ENCODE assay signal across 38 mouse cellular contexts in genomic region chr17:36843696-36844095, GRCm38 (mm10). TPM values are rescaled to one million over a fixed set of nuclear protein-coding genes. Genes with fewer than 3 reads are reported as not detected.
A peak's percentile ranks its signal among the peaks of the same experiment; 100 is the strongest.
DNase-seq lines count a peak whose midpoint lies in the region; ATAC-seq and TF ChIP-seq lines count a peak whose summit lies in the region.
"Had no signal": no experiment of that assay in that cellular context is flagged by ENCODE, and none has a peak within 500 bp of the region (broad histone marks: within the 10 kb centered on the region; RNA-seq: fewer than 3 reads in every experiment).

No protein-coding gene starts in this region.

- 57% methylated on average over 7 of the region's 7 CpGs for WGBS in liver, embryonic 11.5 days
- 41% methylated on average over 7 of the region's 7 CpGs for WGBS in liver, embryonic 16.5 days (ENCODE audit: insufficient replicate concordance)
- 78% methylated on average over 7 of the region's 7 CpGs for WGBS in kidney, embryonic 15.5 days

- H3K27ac ChIP-seq in liver, embryonic 11.5 days (ENCODE audit: low read depth, low read length) = no peak overlapping the region
- peak overlapping the region; percentile 35; the same call in 1 of the 2 replicates for H3K27ac ChIP-seq in ES-E14 (ENCODE audit: insufficient read depth, low read depth, low read length, poor library complexity, severe bottlenecking)
- peak overlapping the region; percentile 53 for H3K27ac ChIP-seq in embryonic fibroblast, embryonic 13.5 days (ENCODE audit: insufficient read depth, low read length)
- H3K27ac ChIP-seq in liver, embryonic 16.5 days (ENCODE audit: low read length) = peak overlapping the region; percentile 70
- no peak overlapping the region for H3K27ac ChIP-seq in kidney, embryonic 15.5 days
- H3K27ac ChIP-seq: embryonic facial prominence, embryonic 10.5 days; embryonic facial prominence, embryonic 15.5 days; hindbrain, embryonic 12.5 days; hindbrain, postnatal 0 days; intestine, embryonic 15.5 days; left cerebral cortex, adult 2 months had no signal

- H3K9me3 ChIP-seq in liver, embryonic 11.5 days (ENCODE audit: control insufficient read depth, low read length) = no peaks in the 10 kb centered on the region
- H3K9me3 ChIP-seq in ES-E14 (ENCODE audit: control insufficient read depth, insufficient read depth, low read depth, low read length) = no peaks in the 10 kb centered on the region
- no peaks in the 10 kb centered on the region for H3K9me3 ChIP-seq in liver, embryonic 16.5 days (replicated peaks; ENCODE audit: control insufficient read depth, low read length)
- no peaks in the 10 kb centered on the region for H3K9me3 ChIP-seq in kidney, embryonic 15.5 days (replicated peaks)
- H3K9me3 ChIP-seq: embryonic facial prominence, embryonic 10.5 days; embryonic facial prominence, embryonic 15.5 days; hindbrain, embryonic 12.5 days; intestine, embryonic 15.5 days had no signal

- H3K36me3 ChIP-seq in liver, embryonic 11.5 days (ENCODE audit: control insufficient read depth, insufficient read depth, low read length) = no peaks in the 10 kb centered on the region
- peaks cover 2% of the 10 kb centered on the region; the same call in 1 of the 2 replicates for H3K36me3 ChIP-seq in ES-E14 (ENCODE audit: control insufficient read depth, insufficient read depth, low read length, poor library complexity, severe bottlenecking)
- no peaks in the 10 kb centered on the region; the same call in 1 of the 2 replicates for H3K36me3 ChIP-seq in liver, embryonic 16.5 days (ENCODE audit: control insufficient read depth, insufficient read depth)
- H3K36me3 ChIP-seq in kidney, embryonic 15.5 days = no peaks in the 10 kb centered on the region; the same call in 1 of the 2 replicates
- H3K36me3 ChIP-seq: hindbrain, embryonic 12.5 days; intestine, embryonic 15.5 days had no signal

- no peaks in the 10 kb centered on the region for H3K27me3 ChIP-seq in liver, embryonic 11.5 days (replicated peaks; ENCODE audit: control insufficient read depth, insufficient read depth, low read length)
- no peaks in the 10 kb centered on the region for H3K27me3 ChIP-seq in liver, embryonic 16.5 days (ENCODE audit: control insufficient read depth, insufficient read depth, low read depth, low read length)
- H3K27me3 ChIP-seq in kidney, embryonic 15.5 days = no peaks in the 10 kb centered on the region
- H3K27me3 ChIP-seq: embryonic facial prominence, embryonic 15.5 days; hindbrain, embryonic 12.5 days; intestine, embryonic 15.5 days had no signal

- no peak overlapping the region for H3K9ac ChIP-seq in liver, embryonic 11.5 days (ENCODE audit: low read depth, low read length)
- H3K9ac ChIP-seq in ES-E14 (ENCODE audit: insufficient read depth, low read depth, low read length, poor library complexity, severe bottlenecking) = no peak overlapping the region
- H3K9ac ChIP-seq in liver, embryonic 16.5 days (ENCODE audit: low read depth, low read length) = no peak overlapping the region; the same call in 1 of the 2 replicates
- no peak overlapping the region for H3K9ac ChIP-seq in kidney, embryonic 15.5 days
- H3K9ac ChIP-seq: embryonic facial prominence, embryonic 15.5 days; hindbrain, embryonic 12.5 days; intestine, embryonic 15.5 days; lung, embryonic 14.5 days had no signal

- H3K4me3 ChIP-seq in liver, embryonic 11.5 days (ENCODE audit: low read depth, low read length) = no peak overlapping the region
- no peak overlapping the region; a peak in 1 of 4 replicates for H3K4me3 ChIP-seq in ES-E14 (ENCODE audit: insufficient read depth in 1 of 2, low read depth in 1 of 2, low read length in 2 of 2, poor library complexity in 1 of 2, severe bottlenecking in 1 of 2)
- H3K4me3 ChIP-seq in embryonic fibroblast, embryonic 13.5 days (ENCODE audit: insufficient read depth, low read length) = no peak overlapping the region
- no peak overlapping the region for H3K4me3 ChIP-seq in liver, embryonic 16.5 days (ENCODE audit: low read depth, low read length)
- no peak overlapping the region for H3K4me3 ChIP-seq in kidney, embryonic 15.5 days (replicated peaks)
- H3K4me3 ChIP-seq: embryonic facial prominence, embryonic 10.5 days; embryonic facial prominence, embryonic 15.5 days; hindbrain, embryonic 12.5 days; intestine, embryonic 15.5 days; left cerebral cortex, adult 2 months had no signal

- no peak for DNase-seq in liver, embryonic 11.5 days (ENCODE audit: low spot score)
- DNase-seq in liver (no peak), ES-E14 (ENCODE audit: low read depth, low spot score) (no peak)
- DNase-seq in spleen, postnatal 36 days (ENCODE audit: low spot score in 2 of 2) = no peak
- no peak for DNase-seq in left cerebral cortex, postnatal 25 days (ENCODE audit: low spot score in 2 of 2)
- DNase-seq: B cell, adult 2 months; cerebellum, adult 8-10 months; cerebellum, postnatal 25 days; heart, postnatal 36 days; kidney, adult 8-10 months; left cerebral cortex, postnatal 4 days; lung, postnatal 14 days; right cerebral cortex, adult 18-20 months had no signal

- no peak for ATAC-seq in liver, embryonic 11.5 days (replicated peaks; ENCODE audit: low FRiP score)
- ATAC-seq in liver, embryonic 16.5 days (ENCODE audit: low read depth) = peak; percentile 71
- no peak for ATAC-seq in kidney, embryonic 15.5 days (replicated peaks; ENCODE audit: low FRiP score)
- ATAC-seq: forebrain, embryonic 14.5 days; hindbrain, postnatal 0 days; midbrain, embryonic 16.5 days had no signal

- intact Hi-C loops in left cerebral cortex, postnatal 25 days (cut with DNase I) = no loop called here

- no peak for TF ChIP-seq POLR2A in embryonic fibroblast, embryonic 13.5 days (IDR thresholded peaks at IDR 0.05; ENCODE audit: low read depth, low read length)

- no peak for TF ChIP-seq CTCF in embryonic fibroblast, embryonic 13.5 days (IDR thresholded peaks at IDR 0.05; ENCODE audit: borderline replicate concordance, insufficient read depth, low read length)

- in situ Hi-C loops in ES-E14 (cut with MboI; ENCODE audit: low sequenced_read_pairs in 2 of 2, unreplicated experiment in 2 of 2) = no loop called here

- H3K4me2 ChIP-seq in liver, embryonic 11.5 days = peak overlapping the region; percentile 46
- H3K4me2 ChIP-seq in liver, embryonic 16.5 days (ENCODE audit: low read depth, low read length) = no peak overlapping the region
- no peak overlapping the region for H3K4me2 ChIP-seq in kidney, embryonic 15.5 days
- H3K4me2 ChIP-seq: embryonic facial prominence, embryonic 15.5 days; hindbrain, embryonic 12.5 days; intestine, embryonic 15.5 days; lung, embryonic 14.5 days; midbrain, embryonic 11.5 days had no signal

- H3K4me1 ChIP-seq in liver, embryonic 11.5 days (replicated peaks; ENCODE audit: control insufficient read depth, insufficient read depth, low read length) = peaks cover 29% of the 10 kb centered on the region
- peaks cover 7 to 36% of the 10 kb centered on the region in 2 experiments; a peak in 3 of 4 replicates for H3K4me1 ChIP-seq in ES-E14 (ENCODE audit: control insufficient read depth in 2 of 2, insufficient read depth in 2 of 2, low read length in 2 of 2, poor library complexity in 1 of 2)
- H3K4me1 ChIP-seq in embryonic fibroblast, embryonic 13.5 days (ENCODE audit: control insufficient read depth, insufficient read depth, low read length) = peaks cover 16% of the 10 kb centered on the region
- peaks cover 25% of the 10 kb centered on the region for H3K4me1 ChIP-seq in liver, embryonic 16.5 days (ENCODE audit: control insufficient read depth, low read depth, low read length)
- peaks cover 10% of the 10 kb centered on the region for H3K4me1 ChIP-seq in kidney, embryonic 15.5 days

RNA-seq across cellular contexts. Expression of gene Trim26, which starts 6.8 kb away (rescaled TPM):
- 16.6 and 20.7 TPM in 2 replicates for polyA plus RNA-seq in liver, embryonic 11.5 days (2014; fragmentation: Nextera tagmentation; extraction: Ambion mirVana)
- total RNA-seq in ES-E14 (2012; rRNA removed) = 21.1 and 24.6 TPM in 2 replicates
- polyA plus RNA-seq in embryonic fibroblast, embryonic 13.5 days (2011; ENCODE audit: insufficient read length, low read depth, missing spikeins) = 46.6 and 49.5 TPM in 2 replicates
- polyA plus RNA-seq in liver, embryonic 16.5 days (2015; fragmentation: Nextera tagmentation; extraction: Ambion mirVana) = 15.8 and 16.7 TPM in 2 replicates
- polyA plus RNA-seq in kidney, embryonic 15.5 days (2015; fragmentation: Nextera tagmentation; extraction: Ambion mirVana) = 40.3 and 45.9 TPM in 2 replicates
- 10 to 100 TPM; 21.0 to 23.1 TPM for total RNA-seq in left cerebral cortex, postnatal 25 days (2021)

RNA-seq across cellular contexts. Expression of gene Trim15, which starts 23.3 kb away (rescaled TPM):
- 0.18 and 0.29 TPM in 2 replicates for polyA plus RNA-seq in liver, embryonic 11.5 days (2014; fragmentation: Nextera tagmentation; extraction: Ambion mirVana)
- total RNA-seq in ES-E14 (2012; rRNA removed) = 0.16 TPM in 1 of 2 replicates, not detected in the other
- not detected in 2 replicates for polyA plus RNA-seq in embryonic fibroblast, embryonic 13.5 days (2011; ENCODE audit: insufficient read length, low read depth, missing spikeins)
- polyA plus RNA-seq in liver, embryonic 16.5 days (2015; fragmentation: Nextera tagmentation; extraction: Ambion mirVana) = 0.55 and 0.61 TPM in 2 replicates
- polyA plus RNA-seq in kidney, embryonic 15.5 days (2015; fragmentation: Nextera tagmentation; extraction: Ambion mirVana) = 0.17 and 0.22 TPM in 2 replicates
- total RNA-seq in left cerebral cortex, postnatal 25 days (2021) = not detected
- total RNA-seq: adrenal gland, adult 18-20 months; gastrocnemius, adult 18-20 months; gastrocnemius, postnatal 4 days; heart, postnatal 36 days; hindbrain, postnatal 0 days; layer of hippocampus, postnatal 14 days; left cerebral cortex, adult 2 months; left cerebral cortex, postnatal 4 days; neutrophil, adult 5-6 weeks had no signal

RNA-seq across cellular contexts. Expression of gene Trim10, which starts 25.7 kb away (rescaled TPM):
- 70.1 and 81.4 TPM in 2 replicates for polyA plus RNA-seq in liver, embryonic 11.5 days (2014; fragmentation: Nextera tagmentation; extraction: Ambion mirVana)
- not detected in 2 replicates for total RNA-seq in ES-E14 (2012; rRNA removed)
- polyA plus RNA-seq in embryonic fibroblast, embryonic 13.5 days (2011; ENCODE audit: insufficient read length, low read depth, missing spikeins) = not detected in 2 replicates
- polyA plus RNA-seq in liver, embryonic 16.5 days (2015; fragmentation: Nextera tagmentation; extraction: Ambion mirVana) = 285 and 295 TPM in 2 replicates
- 3.1 and 6.0 TPM in 2 replicates for polyA plus RNA-seq in kidney, embryonic 15.5 days (2015; fragmentation: Nextera tagmentation; extraction: Ambion mirVana)
- not detected for total RNA-seq in left cerebral cortex, postnatal 25 days (2021)
- total RNA-seq: gastrocnemius, adult 18-20 months; hindbrain, postnatal 0 days; layer of hippocampus, postnatal 14 days; left cerebral cortex, adult 2 months; left cerebral cortex, postnatal 4 days had no signal

RNA-seq across cellular contexts. Expression of gene H2-M10.6, which starts 31.7 kb away (rescaled TPM):
- not detected in 2 replicates for polyA plus RNA-seq in liver, embryonic 11.5 days (2014; fragmentation: Nextera tagmentation; extraction: Ambion mirVana)
- total RNA-seq in ES-E14 (2012; rRNA removed) = not detected in 2 replicates
- not detected in 2 replicates for polyA plus RNA-seq in embryonic fibroblast, embryonic 13.5 days (2011; ENCODE audit: insufficient read length, low read depth, missing spikeins)
- polyA plus RNA-seq in liver, embryonic 16.5 days (2015; fragmentation: Nextera tagmentation; extraction: Ambion mirVana) = not detected in 2 replicates
- polyA plus RNA-seq in kidney, embryonic 15.5 days (2015; fragmentation: Nextera tagmentation; extraction: Ambion mirVana) = not detected in 2 replicates
- not detected for total RNA-seq in left cerebral cortex, postnatal 25 days (2021)
- total RNA-seq: adrenal gland, adult 18-20 months; adrenal gland, postnatal 36 days; gastrocnemius, adult 18-20 months; gastrocnemius, postnatal 4 days; heart, postnatal 36 days; hindbrain, postnatal 0 days; layer of hippocampus, postnatal 14 days; left cerebral cortex, adult 2 months; left cerebral cortex, postnatal 4 days; neutrophil, adult 5-6 weeks had no signal
- polyA plus RNA-seq: brain, embryonic 14.5 days; embryonic facial prominence, embryonic 10.5 days; embryonic facial prominence, embryonic 15.5 days; forebrain, embryonic 14.5 days; frontal cortex, adult 2 months; heart, embryonic 16.5 days; hindbrain, embryonic 12.5 days; hindbrain, postnatal 0 days; intestine, embryonic 15.5 days; limb, embryonic 14.5 days; lung, embryonic 14.5 days; midbrain, embryonic 11.5 days; midbrain, embryonic 16.5 days; neural tube, embryonic 11.5 days; spleen, adult 2 months had no signal

RNA-seq across cellular contexts. Expression of gene Trim40, which starts 46.2 kb away (rescaled TPM):
- not detected in 2 replicates for polyA plus RNA-seq in liver, embryonic 11.5 days (2014; fragmentation: Nextera tagmentation; extraction: Ambion mirVana)
- total RNA-seq in ES-E14 (2012; rRNA removed) = 0.18 and 0.26 TPM in 2 replicates
- polyA plus RNA-seq in embryonic fibroblast, embryonic 13.5 days (2011; ENCODE audit: insufficient read length, low read depth, missing spikeins) = not detected in 2 replicates
- polyA plus RNA-seq in liver, embryonic 16.5 days (2015; fragmentation: Nextera tagmentation; extraction: Ambion mirVana) = not detected in 2 replicates
- not detected in 2 replicates for polyA plus RNA-seq in kidney, embryonic 15.5 days (2015; fragmentation: Nextera tagmentation; extraction: Ambion mirVana)
- not detected for total RNA-seq in left cerebral cortex, postnatal 25 days (2021)
- total RNA-seq: gastrocnemius, adult 18-20 months; gastrocnemius, postnatal 4 days; heart, postnatal 36 days; hindbrain, postnatal 0 days; layer of hippocampus, postnatal 14 days; left cerebral cortex, adult 2 months; left cerebral cortex, postnatal 4 days; neutrophil, adult 5-6 weeks had no signal
- polyA plus RNA-seq: brain, embryonic 14.5 days; embryonic facial prominence, embryonic 10.5 days; embryonic facial prominence, embryonic 15.5 days; forebrain, embryonic 14.5 days; hindbrain, embryonic 12.5 days; hindbrain, postnatal 0 days; limb, embryonic 14.5 days; lung, embryonic 14.5 days; midbrain, embryonic 11.5 days; midbrain, embryonic 16.5 days; neural tube, embryonic 11.5 days had no signal

Comparison
In these comparisons a context has a peak if more than half of its experiments do, and no peak if none do; other contexts are left out.
1. H3K27ac ChIP-seq: peak in ES-E14 (single experiment), embryonic fibroblast, embryonic 13.5 days (single experiment) and liver, embryonic 16.5 days (single experiment); none in liver, embryonic 11.5 days (single experiment) and kidney, embryonic 15.5 days (single experiment).
2. RNA of gene Trim10, which starts 25.7 kb away (polyA plus RNA-seq): 285 to 295 TPM in liver, embryonic 16.5 days and 70.1 to 81.4 TPM in liver, embryonic 11.5 days; 3.1 to 6.0 TPM in kidney, embryonic 15.5 days and not detected in embryonic fibroblast, embryonic 13.5 days; every median in the first group is over 10 times any median in the second.